Mouse (Mus musculus) retina, postnatal 1 day (tissue): ENCODE results near the gene Lamtor2.

ENCODE experiments used
- DNase-seq: peaks from one replicate; pipeline ENCODE4 v3.0.0-alpha.2; 2012

Lamtor2 gene

GRCm38 (mm10) chr3:88502031-88502571 lies 50.8 kb downstream of the Lamtor2 start:
- DNase-seq, result peak; percentile 23

- DNase-seq, result no peak
Measured at GRCm38 (mm10) chr3:88501366-88502030, 51.4 kb downstream of the Lamtor2 start.

- DNase-seq, result no peak
Measured at GRCm38 (mm10) chr3:88500655-88501365, 52.1 kb downstream of the Lamtor2 start.

- no peak for DNase-seq
Measured at GRCm38 (mm10) chr3:88500087-88500486, 52.8 kb downstream of the Lamtor2 start.
